Mouse (Mus musculus) adrenal gland, adult 10 weeks (tissue): ENCODE measurements around the gene Prss28. TPM values are rescaled to one million over a fixed set of nuclear protein-coding genes. Genes with fewer than 3 reads are reported as not detected.

ENCODE experiments used
- polyA plus RNA-seq: library from polyadenylated mRNA; stranded (reverse); fragments of 350-450 nt; fragmentation: Illumina TruSeq; extraction: RNeasy Lipid Tissue Mini Kit (QIAGEN cat#74804); gene quantifications from one replicate; pipeline ENCODE4 v1.2.3, GENCODE M21; 2014; ENCODE audit warnings: low read depth, low replicate concordance

The Prss28 gene
- not detected for polyA plus RNA-seq

GRCm38 (mm10) chr17:25308346-25308745, at the start of gene Prss28:
TSS of gene Prss28 (plus strand) at chr17:25308646.

GRCm38 (mm10) chr17:25274571-25275346, 33.7 kb upstream of the Prss28 start, which contains the start of gene Ube2i:
TSS of gene Ube2i (minus strand) at chr17:25274622.

GRCm38 (mm10) chr17:25298094-25298493, 10.4 kb upstream of the Prss28 start, which contains the start of gene Prss34:
TSS of gene Prss34 (plus strand) at chr17:25298394.

GRCm38 (mm10) chr17:25318354-25318753, 9.9 kb downstream of the Prss28 start, which contains the start of gene Prss29:
TSS of gene Prss29 (plus strand) at chr17:25318654.

GRCm38 (mm10) chr17:25345462-25345861, 37.0 kb downstream of the Prss28 start, which contains the start of gene Tpsab1:
TSS of gene Tpsab1 (minus strand) at chr17:25345562.

Other genes starting within 250 kb of the Prss28 start
- 16.2 TPM for gene Tmem204, start 225.1 kb upstream of the Prss28 start, polyA plus RNA-seq
- 0.93 TPM for gene Telo2, start 192.7 kb upstream of the Prss28 start, polyA plus RNA-seq
- not detected for gene Ptx4, start 187.9 kb upstream of the Prss28 start, polyA plus RNA-seq
- gene Clcn7, start 175.3 kb upstream of the Prss28 start, polyA plus RNA-seq, result 5.0 TPM
- not detected for gene Ccdc154, start 146.2 kb upstream of the Prss28 start, polyA plus RNA-seq
- not detected for gene Gm38655, start 133.2 kb upstream of the Prss28 start, polyA plus RNA-seq
- gene BC003965, start 124.1 kb upstream of the Prss28 start, polyA plus RNA-seq, result 26.4 TPM
- 20.4 TPM for gene Unkl, start 120.2 kb upstream of the Prss28 start, polyA plus RNA-seq
- gene Gnptg, start 68.5 kb upstream of the Prss28 start, polyA plus RNA-seq, result 16.7 TPM
- gene Tsr3, start 68.5 kb upstream of the Prss28 start, polyA plus RNA-seq, result 5.5 TPM
- 1.1 TPM for gene Baiap3, start 52.3 kb upstream of the Prss28 start, polyA plus RNA-seq
- 280 TPM for gene Ube2i, start 34.0 kb upstream of the Prss28 start, polyA plus RNA-seq
- not detected for gene Prss34, start 10.3 kb upstream of the Prss28 start, polyA plus RNA-seq
- gene Prss29, start 10.0 kb downstream of the Prss28 start, polyA plus RNA-seq, result not detected
- not detected for gene Tpsab1, start 36.9 kb downstream of the Prss28 start, polyA plus RNA-seq
- gene Tpsb2, start 57.7 kb downstream of the Prss28 start, polyA plus RNA-seq, result not detected
- gene Tpsg1, start 60.6 kb downstream of the Prss28 start, polyA plus RNA-seq, result not detected
- gene Cacna1h, start 125.1 kb downstream of the Prss28 start, polyA plus RNA-seq, result 3.8 TPM
- not detected for gene Tekt4, start 146.0 kb downstream of the Prss28 start, polyA plus RNA-seq
- not detected for gene Sstr5, start 188.6 kb downstream of the Prss28 start, polyA plus RNA-seq